In the genomic region with DNA sequence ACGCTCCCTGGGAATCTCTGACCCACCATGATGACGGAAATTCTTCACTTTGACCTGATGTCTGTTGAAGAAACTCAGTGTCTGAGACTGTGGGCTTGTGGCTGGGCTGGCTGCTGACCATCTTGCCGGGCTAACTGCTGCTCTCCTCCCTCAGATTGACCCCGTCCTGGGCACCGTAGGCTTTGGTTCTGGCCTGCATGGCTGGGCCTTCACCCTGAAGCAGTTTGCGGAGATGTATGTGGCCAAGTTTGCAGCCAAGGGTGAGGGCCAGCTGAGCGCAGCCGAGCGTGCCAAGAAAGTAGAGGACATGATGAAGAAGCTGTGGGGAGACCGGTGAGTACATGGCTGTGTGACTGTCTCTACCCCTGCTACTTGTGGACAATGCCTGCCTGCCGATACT, we compare ENCODE assay signal across 15 mouse cellular contexts. TPM values are rescaled to one million over a fixed set of nuclear protein-coding genes. Genes with fewer than 3 reads are reported as not detected.
DNase-seq lines count a peak whose midpoint lies in the region; ATAC-seq and TF ChIP-seq lines count a peak whose summit lies in the region.
"Had no signal": no experiment of that assay in that cellular context is flagged by ENCODE, and none has a peak within 500 bp of the region (broad histone marks: within the 10 kb centered on the region; RNA-seq: fewer than 3 reads in every experiment).

No protein-coding gene starts in this region.

- no peak overlapping the region; the same call in 1 of the 2 replicates for H3K9ac ChIP-seq in heart, embryonic 13.5 days
- H3K9ac ChIP-seq in midbrain, embryonic 13.5 days (replicated peaks), result no peak overlapping the region
- H3K9ac ChIP-seq in midbrain, postnatal 0 days (replicated peaks; ENCODE audit: low read length, poor library complexity, severe bottlenecking), result no peak overlapping the region
- H3K9ac ChIP-seq in embryonic facial prominence, embryonic 12.5 days, result 0 out of 2 replicates have a peak overlapping the region, but pooled peaks have one; percentile 91
- H3K9ac ChIP-seq in liver, postnatal 0 days (replicated peaks), result no peak overlapping the region

- H3K4me2 ChIP-seq in heart, embryonic 13.5 days, result no peak overlapping the region
- H3K4me2 ChIP-seq in midbrain, embryonic 13.5 days (replicated peaks), result no peak overlapping the region
- H3K4me2 ChIP-seq in midbrain, postnatal 0 days (ENCODE audit: low read depth, low read length, poor library complexity, severe bottlenecking), result no peak overlapping the region
- no peak overlapping the region for H3K4me2 ChIP-seq in embryonic facial prominence, embryonic 12.5 days (replicated peaks)
- 0 out of 2 replicates have a peak overlapping the region, but pooled peaks have one; percentile 7 for H3K4me2 ChIP-seq in liver, postnatal 0 days (ENCODE audit: low read depth, low read length)

- H3K4me1 ChIP-seq in heart, embryonic 13.5 days, result peaks cover 75% of the 10 kb centered on the region
- peaks cover 63% of the 10 kb centered on the region for H3K4me1 ChIP-seq in midbrain, embryonic 13.5 days (replicated peaks)
- peaks cover 3% of the 10 kb centered on the region; the same call in 1 of the 2 replicates for H3K4me1 ChIP-seq in midbrain, postnatal 0 days (ENCODE audit: insufficient read depth, low read length)
- peaks cover 39% of the 10 kb centered on the region for H3K4me1 ChIP-seq in embryonic facial prominence, embryonic 12.5 days
- H3K4me1 ChIP-seq in liver, postnatal 0 days (ENCODE audit: insufficient read depth), result peaks cover 31% of the 10 kb centered on the region

- no peak for TF ChIP-seq CTCF in midbrain, postnatal 0 days (IDR thresholded peaks at IDR 0.05)
- TF ChIP-seq CTCF in liver, postnatal 0 days (IDR thresholded peaks at IDR 0.05; ENCODE audit: low read depth), result no peak

- intact Hi-C loops in heart, postnatal 25 days (cut with DNase I), result loop anchor here (5.0 kb wide), 1 partner anchor 162 kb away; no protein-coding TSS in a partner anchor

- peaks cover 56% of the 10 kb centered on the region for H3K36me3 ChIP-seq in heart, embryonic 13.5 days
- peaks cover 52% of the 10 kb centered on the region for H3K36me3 ChIP-seq in midbrain, embryonic 13.5 days
- peaks cover 39% of the 10 kb centered on the region for H3K36me3 ChIP-seq in midbrain, postnatal 0 days (ENCODE audit: insufficient read depth, low read length)
- H3K36me3 ChIP-seq in embryonic facial prominence, embryonic 12.5 days, result peaks cover 50% of the 10 kb centered on the region
- peaks cover 49% of the 10 kb centered on the region for H3K36me3 ChIP-seq in liver, postnatal 0 days (replicated peaks; ENCODE audit: insufficient read depth, low read length)

- DNase-seq in heart, postnatal 25 days (ENCODE audit: low spot score), result no peak
- DNase-seq in midbrain, postnatal 0 days (ENCODE audit: low spot score), result no peak
- no peak for DNase-seq in liver, postnatal 0 days
- DNase-seq in right cerebral cortex, postnatal 25 days, result no peak
- DNase-seq in left cerebral cortex, adult 18-20 months (ENCODE audit: low spot score in 2 of 2), result no peak
- DNase-seq: cerebellum, adult 18-20 months; lung, postnatal 36 days had no signal

- ATAC-seq in heart, embryonic 13.5 days (ENCODE audit: extremely low read depth, insufficient number of reproducible peaks, low FRiP score, low TSS enrichment), result no peak
- ATAC-seq in midbrain, embryonic 13.5 days, result no peak
- no peak for ATAC-seq in midbrain, postnatal 0 days (ENCODE audit: low FRiP score)
- no peak for ATAC-seq in embryonic facial prominence, embryonic 12.5 days (ENCODE audit: insufficient number of reproducible peaks, insufficient read depth, low FRiP score, low TSS enrichment)
- ATAC-seq in liver, postnatal 0 days, result no peak

- 95% methylated on average over 11 of the region's 11 CpGs for WGBS in heart, embryonic 13.5 days
- 94% methylated on average over 11 of the region's 11 CpGs for WGBS in midbrain, embryonic 13.5 days
- WGBS in midbrain, postnatal 0 days, result 92% methylated on average over 11 of the region's 11 CpGs
- 93% methylated on average over 11 of the region's 11 CpGs for WGBS in embryonic facial prominence, embryonic 12.5 days
- WGBS in liver, postnatal 0 days (ENCODE audit: insufficient replicate concordance), result 93% methylated on average over 11 of the region's 11 CpGs

- H3K27ac ChIP-seq in heart, embryonic 13.5 days (replicated peaks), result no peak overlapping the region; the same call in 1 of the 2 replicates
- no peak overlapping the region for H3K27ac ChIP-seq in midbrain, embryonic 13.5 days
- H3K27ac ChIP-seq in midbrain, postnatal 0 days (ENCODE audit: low read depth, low read length), result no peak overlapping the region
- H3K27ac ChIP-seq in embryonic facial prominence, embryonic 12.5 days, result no peak overlapping the region
- no peak overlapping the region for H3K27ac ChIP-seq in liver, postnatal 0 days (ENCODE audit: low read depth)
- H3K27ac ChIP-seq: left cerebral cortex, adult 2 months had no signal

- no peaks in the 10 kb centered on the region for H3K9me3 ChIP-seq in heart, embryonic 13.5 days
- no peaks in the 10 kb centered on the region for H3K9me3 ChIP-seq in midbrain, embryonic 13.5 days
- no peaks in the 10 kb centered on the region for H3K9me3 ChIP-seq in midbrain, postnatal 0 days (ENCODE audit: low read length)
- H3K9me3 ChIP-seq in embryonic facial prominence, embryonic 12.5 days, result no peaks in the 10 kb centered on the region
- H3K9me3 ChIP-seq in liver, postnatal 0 days (ENCODE audit: low read length), result no peaks in the 10 kb centered on the region

- TF ChIP-seq EP300 in liver, postnatal 0 days (IDR thresholded peaks at IDR 0.05; ENCODE audit: low read depth), result no peak

- H3K27me3 ChIP-seq in heart, embryonic 13.5 days (replicated peaks), result no peaks in the 10 kb centered on the region
- no peaks in the 10 kb centered on the region for H3K27me3 ChIP-seq in midbrain, embryonic 13.5 days
- H3K27me3 ChIP-seq in midbrain, postnatal 0 days (ENCODE audit: insufficient read depth, low read length), result no peaks in the 10 kb centered on the region
- no peaks in the 10 kb centered on the region for H3K27me3 ChIP-seq in embryonic facial prominence, embryonic 12.5 days
- no peaks in the 10 kb centered on the region for H3K27me3 ChIP-seq in liver, postnatal 0 days (ENCODE audit: insufficient read depth, low read length)

- peak overlapping the region; percentile 95; the same call in 1 of the 2 replicates for H3K4me3 ChIP-seq in heart, embryonic 13.5 days
- 0 out of 2 replicates have a peak overlapping the region, but pooled peaks have one; percentile 100 for H3K4me3 ChIP-seq in midbrain, embryonic 13.5 days (replicated peaks)
- no peak overlapping the region for H3K4me3 ChIP-seq in midbrain, postnatal 0 days (ENCODE audit: low read depth, low read length)
- no peak overlapping the region for H3K4me3 ChIP-seq in embryonic facial prominence, embryonic 12.5 days
- H3K4me3 ChIP-seq in liver, postnatal 0 days (ENCODE audit: low read depth, low read length), result no peak overlapping the region
- H3K4me3 ChIP-seq: left cerebral cortex, adult 2 months had no signal

RNA-seq across cellular contexts. Expression of a gene that starts 2.5 kb away (rescaled TPM):
- polyA plus RNA-seq in heart, embryonic 13.5 days (2015; fragmentation: Nextera tagmentation; extraction: Ambion mirVana), result 393 and 411 TPM in 2 replicates
- total RNA-seq in heart, postnatal 25 days (2021), result 1,000 to 10,000 TPM in 1 of 2 experiments, 100 to 1,000 TPM in 1; 925 to 1,035 TPM
- polyA plus RNA-seq in midbrain, embryonic 13.5 days (2015; fragmentation: Nextera tagmentation; extraction: Ambion mirVana), result 565 and 579 TPM in 2 replicates
- 2,062 and 2,304 TPM in 2 replicates for total RNA-seq in midbrain, postnatal 0 days (2014; rRNA removed)
- polyA plus RNA-seq in midbrain, postnatal 0 days (2015; fragmentation: Nextera tagmentation; extraction: Ambion mirVana), result 440 and 459 TPM in 2 replicates
- polyA plus RNA-seq in embryonic facial prominence, embryonic 12.5 days (2016; fragmentation: Nextera tagmentation; extraction: Ambion mirVana), result 552 and 562 TPM in 2 replicates
- polyA plus RNA-seq in liver, postnatal 0 days (2015; fragmentation: Nextera tagmentation; extraction: Ambion mirVana), result 310 and 313 TPM in 2 replicates
- total RNA-seq in left cerebral cortex, adult 18-20 months (2021), result 100 to 1,000 TPM; 899 to 919 TPM

RNA-seq across cellular contexts. Expression of a gene that starts 3.9 kb away (rescaled TPM):
- polyA plus RNA-seq in heart, embryonic 13.5 days (2015; fragmentation: Nextera tagmentation; extraction: Ambion mirVana), result 41.5 and 42.4 TPM in 2 replicates
- total RNA-seq in heart, postnatal 25 days (2021), result 10 to 100 TPM; 26.4 to 28.7 TPM
- 48.4 and 67.3 TPM in 2 replicates for polyA plus RNA-seq in midbrain, embryonic 13.5 days (2015; fragmentation: Nextera tagmentation; extraction: Ambion mirVana)
- total RNA-seq in midbrain, postnatal 0 days (2014; rRNA removed), result 56.7 and 88.8 TPM in 2 replicates
- 59.1 and 60.9 TPM in 2 replicates for polyA plus RNA-seq in midbrain, postnatal 0 days (2015; fragmentation: Nextera tagmentation; extraction: Ambion mirVana)
- polyA plus RNA-seq in embryonic facial prominence, embryonic 12.5 days (2016; fragmentation: Nextera tagmentation; extraction: Ambion mirVana), result 79.5 and 85.3 TPM in 2 replicates
- 15.3 and 17.2 TPM in 2 replicates for polyA plus RNA-seq in liver, postnatal 0 days (2015; fragmentation: Nextera tagmentation; extraction: Ambion mirVana)
- 10 to 100 TPM; 77.4 to 80.3 TPM for total RNA-seq in left cerebral cortex, adult 18-20 months (2021)

RNA-seq across cellular contexts. Expression of a gene that starts 4.7 kb away (rescaled TPM):
- 0.27 TPM in 1 of 2 replicates, not detected in the other for polyA plus RNA-seq in heart, embryonic 13.5 days (2015; fragmentation: Nextera tagmentation; extraction: Ambion mirVana)
- total RNA-seq in heart, postnatal 25 days (2021), result not detected
- 0.12 and 0.15 TPM in 2 replicates for polyA plus RNA-seq in midbrain, embryonic 13.5 days (2015; fragmentation: Nextera tagmentation; extraction: Ambion mirVana)
- total RNA-seq in midbrain, postnatal 0 days (2014; rRNA removed), result not detected in 2 replicates
- not detected in 2 replicates for polyA plus RNA-seq in midbrain, postnatal 0 days (2015; fragmentation: Nextera tagmentation; extraction: Ambion mirVana)
- polyA plus RNA-seq in embryonic facial prominence, embryonic 12.5 days (2016; fragmentation: Nextera tagmentation; extraction: Ambion mirVana), result not detected in 2 replicates
- polyA plus RNA-seq in liver, postnatal 0 days (2015; fragmentation: Nextera tagmentation; extraction: Ambion mirVana), result not detected in 2 replicates
- not detected for total RNA-seq in left cerebral cortex, adult 18-20 months (2021)
- total RNA-seq: adrenal gland, adult 18-20 months; heart, adult 18-20 months; left cerebral cortex, adult 2 months had no signal
- polyA plus RNA-seq: forebrain, embryonic 11.5 days; spleen, adult 2 months had no signal

RNA-seq across cellular contexts. Expression of a gene that starts 11.2 kb away (rescaled TPM):
- polyA plus RNA-seq in heart, embryonic 13.5 days (2015; fragmentation: Nextera tagmentation; extraction: Ambion mirVana), result 35.7 and 40.3 TPM in 2 replicates
- total RNA-seq in heart, postnatal 25 days (2021), result 10 to 100 TPM; 15.6 to 17.4 TPM
- polyA plus RNA-seq in midbrain, embryonic 13.5 days (2015; fragmentation: Nextera tagmentation; extraction: Ambion mirVana), result 60.0 and 60.9 TPM in 2 replicates
- 31.2 and 38.0 TPM in 2 replicates for total RNA-seq in midbrain, postnatal 0 days (2014; rRNA removed)
- 30.1 and 31.3 TPM in 2 replicates for polyA plus RNA-seq in midbrain, postnatal 0 days (2015; fragmentation: Nextera tagmentation; extraction: Ambion mirVana)
- polyA plus RNA-seq in embryonic facial prominence, embryonic 12.5 days (2016; fragmentation: Nextera tagmentation; extraction: Ambion mirVana), result 57.5 and 62.0 TPM in 2 replicates
- 14.6 and 16.1 TPM in 2 replicates for polyA plus RNA-seq in liver, postnatal 0 days (2015; fragmentation: Nextera tagmentation; extraction: Ambion mirVana)
- total RNA-seq in left cerebral cortex, adult 18-20 months (2021), result 10 to 100 TPM; 27.8 to 28.8 TPM

RNA-seq across cellular contexts. Expression of a gene that starts 22.9 kb away (rescaled TPM):
- polyA plus RNA-seq in heart, embryonic 13.5 days (2015; fragmentation: Nextera tagmentation; extraction: Ambion mirVana), result 5.2 and 6.1 TPM in 2 replicates
- 10 to 100 TPM in 1 of 2 experiments, 1 to 10 TPM in 1; 6.9 to 13.4 TPM for total RNA-seq in heart, postnatal 25 days (2021)
- 0.16 TPM in 1 of 2 replicates, not detected in the other for polyA plus RNA-seq in midbrain, embryonic 13.5 days (2015; fragmentation: Nextera tagmentation; extraction: Ambion mirVana)
- total RNA-seq in midbrain, postnatal 0 days (2014; rRNA removed), result not detected in 2 replicates
- polyA plus RNA-seq in midbrain, postnatal 0 days (2015; fragmentation: Nextera tagmentation; extraction: Ambion mirVana), result 0.14 TPM in 1 of 2 replicates, not detected in the other
- polyA plus RNA-seq in embryonic facial prominence, embryonic 12.5 days (2016; fragmentation: Nextera tagmentation; extraction: Ambion mirVana), result 0.20 TPM in 1 of 2 replicates, not detected in the other
- polyA plus RNA-seq in liver, postnatal 0 days (2015; fragmentation: Nextera tagmentation; extraction: Ambion mirVana), result not detected in 2 replicates
- not detected for total RNA-seq in left cerebral cortex, adult 18-20 months (2021)
- total RNA-seq: adrenal gland, adult 18-20 months had no signal
- polyA plus RNA-seq: forebrain, embryonic 11.5 days; spleen, adult 2 months had no signal

Comparison
In these comparisons a context has a peak if more than half of its experiments do, and no peak if none do; other contexts are left out.
1. H3K4me3 ChIP-seq: peak in heart, embryonic 13.5 days (single experiment) and midbrain, embryonic 13.5 days (single experiment); none in midbrain, postnatal 0 days (single experiment), embryonic facial prominence, embryonic 12.5 days (single experiment) and liver, postnatal 0 days (single experiment).